Mouse (Mus musculus) heart, embryonic 11.5 days (tissue): ENCODE measurements around the gene Sod1. TPM values are rescaled to one million over a fixed set of nuclear protein-coding genes. Genes with fewer than 3 reads are reported as not detected.
"Not testable (repeated sequence)": the region's sequence is repeated elsewhere in the genome, so short reads cannot be mapped to it uniquely, and the experiment has no call there.

Experiments
- ATAC-seq: fragments of 200-750 bp; cut with Nextera tagmentation; replicated peaks from 2 replicates; pipeline ENCODE4 v1.8.0; 2017; ENCODE audit warnings: moderate library complexity; ENCODE audit not compliant: insufficient number of reproducible peaks, low FRiP score, low TSS enrichment
- H3K27ac ChIP-seq: fragments of 300-500 bp; sonication (generic); 2 replicates; pipeline ENCODE4 v1.5.1; 2014; ENCODE audit warnings: mild to moderate bottlenecking, low read depth, low read length
- H3K27me3 ChIP-seq: fragments of 300-500 bp; sonication (generic); 2 replicates; pipeline ENCODE4 v1.6.1; 2014; ENCODE audit warnings: mild to moderate bottlenecking, low read length, mixed read lengths; ENCODE audit not compliant: control insufficient read depth, insufficient read depth
- H3K36me3 ChIP-seq: fragments of 300-500 bp; sonication (generic); 2 replicates; pipeline ENCODE4 v1.6.1; 2014; ENCODE audit warnings: mild to moderate bottlenecking, low read length, moderate library complexity, mixed read lengths; ENCODE audit not compliant: control insufficient read depth, insufficient read depth
- H3K4me1 ChIP-seq: fragments of 300-500 bp; sonication (generic); 2 replicates; pipeline ENCODE4 v1.6.1; 2014; ENCODE audit warnings: low read length; ENCODE audit not compliant: control insufficient read depth, insufficient read depth
- H3K4me2 ChIP-seq: fragments of 300-500 bp; sonication (generic); 2 replicates; pipeline ENCODE4 v1.6.1; 2014; ENCODE audit warnings: mild to moderate bottlenecking, moderate library complexity
- H3K4me3 ChIP-seq: fragments of 300-500 bp; sonication (generic); 2 replicates; pipeline ENCODE4 v1.5.1; 2014; ENCODE audit warnings: low read depth, low read length
- H3K9ac ChIP-seq: fragments of 300-500 bp; sonication (generic); 2 replicates; pipeline ENCODE4 v1.6.1; 2014; ENCODE audit warnings: mild to moderate bottlenecking, low read depth, low read length, moderate library complexity
- H3K9me3 ChIP-seq: fragments of 300-500 bp; sonication (generic); replicated peaks from 2 replicates; pipeline ENCODE4 v1.6.1; 2016; ENCODE audit warnings: low read length; ENCODE audit not compliant: control insufficient read depth
- WGBS: fragments of 180-500 bp; shearing (Covaris S2); extraction: QIAGEN DNeasy Blood & Tissue Kit; methylation state at CpG from one replicate; pipeline ENCODE4 v1.1.7; 2014; ENCODE audit not compliant: insufficient replicate concordance; 5-methylcytosine and 5-hydroxymethylcytosine counted together
- polyA plus RNA-seq: library from polyadenylated mRNA; unstranded; fragments of >200 nt; fragmentation: Nextera tagmentation; extraction: Ambion mirVana; gene quantifications from 2 replicates; pipeline ENCODE4 v1.2.1, GENCODE M21; 2014

Sod1 gene
- polyA plus RNA-seq, 1 experiment from 2014 or later, result 1,155 TPM

DNA sequence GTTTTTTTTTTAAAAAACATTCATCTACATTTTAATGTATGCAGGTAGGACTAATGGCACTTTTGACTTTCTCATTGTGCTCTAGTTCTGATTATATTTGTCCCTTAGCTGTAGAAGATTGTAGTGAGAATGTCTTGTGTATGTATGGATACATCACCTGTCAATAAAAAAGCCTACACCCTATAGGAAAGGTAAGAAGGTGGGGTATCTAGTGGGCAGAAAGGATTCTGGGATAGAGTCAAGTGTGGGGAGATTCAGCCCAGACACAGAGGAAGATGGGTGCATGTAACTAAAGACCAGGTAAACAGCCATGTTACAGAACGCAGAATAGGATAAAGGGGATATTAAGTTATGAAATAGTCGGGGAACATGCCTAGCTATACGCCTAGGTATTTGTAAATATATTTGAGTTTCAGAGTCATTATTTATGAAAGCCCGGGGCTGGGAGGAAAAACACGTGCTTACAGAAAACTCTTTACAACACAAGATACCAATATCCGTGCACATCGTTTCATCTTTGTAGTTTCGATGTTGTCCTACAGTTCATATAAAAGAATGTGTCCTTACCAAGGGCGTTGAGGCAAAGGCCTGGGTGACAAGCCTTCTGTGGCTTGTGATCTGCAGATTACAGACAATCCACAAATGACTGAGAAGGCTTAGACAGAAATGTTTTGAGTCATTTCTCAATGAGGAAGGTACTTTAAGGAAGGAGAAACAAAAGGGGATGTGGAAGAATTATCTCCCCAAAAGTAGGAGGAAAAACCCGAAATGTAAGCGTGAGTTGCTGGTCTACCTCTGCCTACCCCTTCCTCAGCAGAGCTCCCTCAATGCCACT is 5.6 kb upstream of the Sod1 start:
- no peak overlapping the region for H3K27ac ChIP-seq
- WGBS, result 90% methylated on average over 11 of the region's 11 CpGs

DNA sequence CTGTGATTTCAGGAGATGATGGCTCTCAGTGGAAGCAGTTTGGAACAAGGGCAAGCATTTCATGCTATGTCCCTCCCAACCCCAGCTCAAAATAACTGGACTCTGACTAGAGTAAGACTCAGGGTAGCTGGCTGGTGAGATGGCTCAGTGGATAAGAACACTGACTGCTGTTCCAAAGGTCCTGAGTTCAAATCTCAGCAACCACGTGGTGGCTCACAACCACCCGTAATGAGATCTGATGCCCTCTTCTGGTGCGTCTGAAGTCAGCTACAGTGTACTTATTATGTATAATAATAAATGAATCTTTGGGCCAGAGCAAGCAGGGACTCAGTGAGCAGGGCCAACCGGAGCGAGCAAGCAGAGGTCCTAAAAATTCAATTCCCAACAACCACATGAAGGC is 4.7 kb upstream of the Sod1 start:
- 81% methylated on average over 5 of the region's 5 CpGs for WGBS
- H3K4me1 ChIP-seq, H3K4me3 ChIP-seq, H3K27me3 ChIP-seq, H3K36me3 ChIP-seq, H3K9me3 ChIP-seq, H3K9ac ChIP-seq, H3K4me2 ChIP-seq, ATAC-seq, H3K27ac ChIP-seq: not testable (repeated sequence)

More for the DNA sequence above, 5.6 kb upstream of the Sod1 start:
- Histone ChIP-seq H3K9me3 (no peaks in the 10 kb centered on the region), H3K4me2 (no peak overlapping the region), H3K27me3 (no peaks in the 10 kb centered on the region), H3K4me1 (no peaks in the 10 kb centered on the region), H3K36me3 (no peaks in the 10 kb centered on the region), H3K4me3 (no peak overlapping the region), H3K9ac (no peak overlapping the region)
- ATAC-seq, result no peak

DNA sequence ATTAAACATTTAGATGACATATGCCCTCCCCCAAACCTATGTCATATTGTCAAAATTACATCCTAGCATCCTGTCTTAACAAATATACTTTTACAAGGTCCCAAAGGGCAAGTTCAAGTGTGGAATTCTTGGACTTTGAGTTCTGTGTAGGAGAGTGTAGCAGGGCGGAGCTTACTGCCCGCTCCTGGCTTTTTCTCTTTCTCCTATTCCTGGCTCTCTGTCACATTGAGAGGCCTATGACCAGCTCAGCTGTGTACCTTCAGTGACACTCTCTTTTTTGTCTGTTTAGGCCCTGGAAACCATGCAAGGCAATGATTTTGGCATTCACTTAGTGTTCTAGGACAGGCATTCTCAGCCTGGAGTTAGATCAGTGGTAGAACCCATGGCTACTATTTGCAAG is 4.1 kb upstream of the Sod1 start:
- no peaks in the 10 kb centered on the region for H3K36me3 ChIP-seq
- no peak overlapping the region for H3K9ac ChIP-seq
- no peaks in the 10 kb centered on the region for H3K9me3 ChIP-seq
- no peak overlapping the region for H3K4me3 ChIP-seq
- no peak for ATAC-seq
- 77% methylated on average over 2 of the region's 2 CpGs for WGBS
- H3K27me3 ChIP-seq, result no peaks in the 10 kb centered on the region
- no peak overlapping the region for H3K4me2 ChIP-seq
- H3K27ac ChIP-seq, result no peak overlapping the region
- H3K4me1 ChIP-seq, result no peaks in the 10 kb centered on the region

GRCm38 (mm10) chr16:90217356-90217755 is 3.2 kb upstream of the Sod1 start:
- H3K9me3 ChIP-seq, result no peaks in the 10 kb centered on the region
- H3K36me3 ChIP-seq, result no peaks in the 10 kb centered on the region
- H3K4me1 ChIP-seq, result peaks cover 2% of the 10 kb centered on the region
- H3K27me3 ChIP-seq, result no peaks in the 10 kb centered on the region
- no peak for ATAC-seq
- 43% methylated on average over 3 of the region's 3 CpGs for WGBS
- H3K4me2 ChIP-seq, result no peak overlapping the region
- no peak overlapping the region for H3K4me3 ChIP-seq
- H3K9ac ChIP-seq, result no peak overlapping the region
- H3K27ac ChIP-seq, result no peak overlapping the region

DNA sequence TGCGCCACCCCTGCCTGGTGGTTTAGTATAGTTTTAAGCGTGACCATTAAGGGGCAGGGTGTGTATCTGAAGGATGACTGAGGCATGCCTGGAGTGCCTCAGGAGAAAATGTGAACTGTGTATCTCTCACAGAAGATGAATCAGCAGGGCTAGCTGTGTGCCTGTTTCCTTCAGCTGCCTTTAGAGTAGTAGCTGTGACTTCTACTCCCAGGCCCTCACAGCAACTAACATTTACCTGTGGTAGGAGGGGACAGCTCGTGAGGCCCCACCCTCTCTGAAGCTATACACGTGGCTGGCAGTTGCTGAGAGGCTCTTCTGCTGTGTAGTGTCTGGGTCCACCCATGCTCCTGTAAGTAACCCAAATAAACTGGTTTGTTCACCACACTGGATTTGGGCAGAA is 2.6 kb upstream of the Sod1 start:
- H3K9me3 ChIP-seq, result no peaks in the 10 kb centered on the region
- no peaks in the 10 kb centered on the region for H3K27me3 ChIP-seq
- no peak overlapping the region for H3K4me2 ChIP-seq
- no peaks in the 10 kb centered on the region for H3K36me3 ChIP-seq
- H3K9ac ChIP-seq, result no peak overlapping the region
- ATAC-seq, result no peak
- H3K27ac ChIP-seq, result no peak overlapping the region
- H3K4me1 ChIP-seq, result peaks cover 6% of the 10 kb centered on the region
- 63% methylated on average over 4 of the region's 4 CpGs for WGBS
- H3K4me3 ChIP-seq, result no peak overlapping the region

GRCm38 (mm10) chr16:90219445-90219844 is 1.1 kb upstream of the Sod1 start:
- not testable (repeated sequence) for H3K27me3 ChIP-seq, H3K9me3 ChIP-seq, ATAC-seq, H3K4me2 ChIP-seq, H3K27ac ChIP-seq, H3K9ac ChIP-seq, H3K36me3 ChIP-seq, H3K4me3 ChIP-seq, H3K4me1 ChIP-seq
- 60% methylated on average over 4 of the region's 4 CpGs for WGBS

GRCm38 (mm10) chr16:90220892-90221431 is 408 bp downstream of the Sod1 start:
- H3K27ac ChIP-seq, result peak overlapping the region; percentile 95
- 0% methylated on average over 36 of the region's 52 CpGs for WGBS
- peaks cover 12% of the 10 kb centered on the region for H3K36me3 ChIP-seq
- peak overlapping the region; percentile 90 for H3K9ac ChIP-seq
- peak; percentile 88 for ATAC-seq
- peak overlapping the region; percentile 84 for H3K4me2 ChIP-seq
- H3K4me3 ChIP-seq, result peak overlapping the region; percentile 91
- no peaks in the 10 kb centered on the region for H3K27me3 ChIP-seq
- H3K4me1 ChIP-seq, result peaks cover 6% of the 10 kb centered on the region
- no peaks in the 10 kb centered on the region for H3K9me3 ChIP-seq

GRCm38 (mm10) chr16:90221441-90222070 is 1.0 kb downstream of the Sod1 start:
- peak overlapping the region; percentile 84 for H3K4me2 ChIP-seq
- WGBS, result 4% methylated on average over 20 of the region's 20 CpGs
- peak overlapping the region; percentile 90 for H3K9ac ChIP-seq
- peaks cover 6% of the 10 kb centered on the region for H3K4me1 ChIP-seq
- ATAC-seq, result no peak
- H3K27ac ChIP-seq, result peak overlapping the region; percentile 95
- H3K36me3 ChIP-seq, result peaks cover 14% of the 10 kb centered on the region
- H3K9me3 ChIP-seq, result no peaks in the 10 kb centered on the region
- no peaks in the 10 kb centered on the region for H3K27me3 ChIP-seq
- H3K4me3 ChIP-seq, result peak overlapping the region; percentile 91
